In genomic region chr8:71725122-71725924, GRCm38 (mm10) we compare ENCODE assay signal across 8 mouse cellular contexts. TPM values are rescaled to one million over a fixed set of nuclear protein-coding genes. Genes with fewer than 3 reads are reported as not detected.
DNase-seq lines count a peak whose midpoint lies in the region; ATAC-seq and TF ChIP-seq lines count a peak whose summit lies in the region.

Fcho1 (minus strand) TSS chr8:71725716.

- peak; percentile 69 for ATAC-seq in CD4-positive, CD25-positive, alpha-beta regulatory T cell, adult 4 months
- peak; percentile 74 for ATAC-seq in heart, embryonic 15.5 days (replicated peaks; ENCODE audit: insufficient number of reproducible peaks, insufficient read depth, low FRiP score, low read depth)
- ATAC-seq in liver, embryonic 13.5 days (ENCODE audit: low read depth) = peak; percentile 82
- ATAC-seq in stomach, embryonic 16.5 days (ENCODE audit: insufficient read depth, low FRiP score) = peak; percentile 82

- H3K4me2 ChIP-seq in heart, embryonic 15.5 days = peak within 1 kb of the TSS; percentile 87
- H3K4me2 ChIP-seq in liver, embryonic 13.5 days = peak within 1 kb of the TSS; percentile 99
- H3K4me2 ChIP-seq in stomach, embryonic 16.5 days (ENCODE audit: low read depth, low read length) = peak within 1 kb of the TSS; percentile 89

- no peaks in the 10 kb centered on the region for H3K9me3 ChIP-seq in heart, embryonic 15.5 days (replicated peaks)
- H3K9me3 ChIP-seq in liver, embryonic 13.5 days (replicated peaks) = no peaks in the 10 kb centered on the region
- no peaks in the 10 kb centered on the region for H3K9me3 ChIP-seq in stomach, embryonic 16.5 days (replicated peaks; ENCODE audit: control insufficient read depth, low read length)

- no peak for TF ChIP-seq CTCF in brain, embryonic 14.5 days (IDR thresholded peaks at IDR 0.05; ENCODE audit: borderline replicate concordance, extremely low read depth, insufficient read depth, insufficient read length)
- no peak for TF ChIP-seq CTCF in embryonic fibroblast, embryonic 13.5 days (IDR thresholded peaks at IDR 0.05; ENCODE audit: borderline replicate concordance, insufficient read depth, low read length)

- H3K4me1 ChIP-seq in embryonic fibroblast, embryonic 13.5 days (ENCODE audit: control insufficient read depth, insufficient read depth, low read length) = no peaks in the 10 kb centered on the region
- peaks cover 18% of the 10 kb centered on the region for H3K4me1 ChIP-seq in heart, embryonic 15.5 days (replicated peaks)
- peaks cover 56% of the 10 kb centered on the region for H3K4me1 ChIP-seq in liver, embryonic 13.5 days (replicated peaks)
- peaks cover 14% of the 10 kb centered on the region for H3K4me1 ChIP-seq in stomach, embryonic 16.5 days (ENCODE audit: control insufficient read depth, insufficient read depth, low read length)

- WGBS in heart, embryonic 15.5 days = 2% methylated on average over 41 of the region's 54 CpGs
- 1% methylated on average over 50 of the region's 54 CpGs for WGBS in liver, embryonic 13.5 days (ENCODE audit: insufficient replicate concordance)
- under 1% methylated on average over 54 of the region's 54 CpGs for WGBS in stomach, embryonic 16.5 days

- H3K27me3 ChIP-seq in heart, embryonic 15.5 days = peaks cover 62% of the 10 kb centered on the region
- H3K27me3 ChIP-seq in liver, embryonic 13.5 days = peaks cover 34% of the 10 kb centered on the region
- H3K27me3 ChIP-seq in stomach, embryonic 16.5 days (ENCODE audit: control insufficient read depth, insufficient read depth, low read length) = no peaks in the 10 kb centered on the region; the same call in 1 of the 2 replicates

- H3K9ac ChIP-seq in heart, embryonic 15.5 days = peak within 1 kb of the TSS; percentile 53
- H3K9ac ChIP-seq in liver, embryonic 13.5 days = peak within 1 kb of the TSS; percentile 82
- peak within 1 kb of the TSS; percentile 74 for H3K9ac ChIP-seq in stomach, embryonic 16.5 days (ENCODE audit: low read length)

- H3K27ac ChIP-seq in embryonic fibroblast, embryonic 13.5 days (ENCODE audit: insufficient read depth, low read length) = no peak within 1 kb of the TSS
- H3K27ac ChIP-seq in heart, embryonic 15.5 days = no peak within 1 kb of the TSS
- H3K27ac ChIP-seq in liver, embryonic 13.5 days = peak within 1 kb of the TSS; percentile 39; the same call in 1 of the 2 replicates
- no peak within 1 kb of the TSS for H3K27ac ChIP-seq in stomach, embryonic 16.5 days (ENCODE audit: low read length)

- peak within 1 kb of the TSS; percentile 27 for H3K4me3 ChIP-seq in embryonic fibroblast, embryonic 13.5 days (ENCODE audit: insufficient read depth, low read length)
- H3K4me3 ChIP-seq in heart, embryonic 15.5 days = peak within 1 kb of the TSS; percentile 59
- peak within 1 kb of the TSS; percentile 76 for H3K4me3 ChIP-seq in liver, embryonic 13.5 days (replicated peaks)
- peak within 1 kb of the TSS; percentile 63 for H3K4me3 ChIP-seq in stomach, embryonic 16.5 days (replicated peaks; ENCODE audit: low read length)

- DNase-seq in brain, embryonic 14.5 days (ENCODE audit: low read depth) = peak; percentile 97
- peak; percentile 74 to 86 for DNase-seq in kidney, postnatal 25 days
- DNase-seq in liver, embryonic 13.5 days = peak; percentile 82
- peak; percentile 70 to 82 for DNase-seq in natural killer cell, adult 2 months (ENCODE audit: low spot score in 2 of 2)

- peak; percentile 85 for TF ChIP-seq POLR2A in brain, embryonic 14.5 days (IDR thresholded peaks at IDR 0.05; ENCODE audit: borderline replicate concordance, extremely low read depth, insufficient read depth, insufficient read length, poor library complexity, severe bottlenecking)
- no peak for TF ChIP-seq POLR2A in embryonic fibroblast, embryonic 13.5 days (IDR thresholded peaks at IDR 0.05; ENCODE audit: low read depth, low read length)

- no peaks in the 10 kb centered on the region for H3K36me3 ChIP-seq in heart, embryonic 15.5 days
- H3K36me3 ChIP-seq in liver, embryonic 13.5 days = 0 out of 2 replicates have a peak, but pooled peaks cover 5% of the 10 kb centered on the region
- no peaks in the 10 kb centered on the region for H3K36me3 ChIP-seq in stomach, embryonic 16.5 days (ENCODE audit: control insufficient read depth, insufficient read depth, low read length)

RNA-seq across cellular contexts. Expression of gene Fcho1, which starts in this region (rescaled TPM):
- 10 to 100 TPM; 40.4 to 46.7 TPM for polyA plus RNA-seq in CD4-positive, CD25-positive, alpha-beta regulatory T cell, adult 4 months (2017; shearing (Covaris generic))
- polyA plus RNA-seq in brain, embryonic 14.5 days (2012; rRNA removed) = 146 and 203 TPM in 2 replicates
- polyA plus RNA-seq in embryonic fibroblast, embryonic 13.5 days (2011; ENCODE audit: insufficient read length, low read depth, missing spikeins) = not detected in 2 replicates
- polyA plus RNA-seq in heart, embryonic 15.5 days (2015; fragmentation: Nextera tagmentation; extraction: Ambion mirVana) = 1.9 and 13.2 TPM in 2 replicates
- 16.6 and 16.9 TPM in 2 replicates for polyA plus RNA-seq in liver, embryonic 13.5 days (2015; fragmentation: Nextera tagmentation; extraction: Ambion mirVana)
- 6.1 and 7.0 TPM in 2 replicates for polyA plus RNA-seq in stomach, embryonic 16.5 days (2015; fragmentation: Nextera tagmentation; extraction: Ambion mirVana)
